ENCODE assay signal across 8 mouse cellular contexts in the genomic region with DNA sequence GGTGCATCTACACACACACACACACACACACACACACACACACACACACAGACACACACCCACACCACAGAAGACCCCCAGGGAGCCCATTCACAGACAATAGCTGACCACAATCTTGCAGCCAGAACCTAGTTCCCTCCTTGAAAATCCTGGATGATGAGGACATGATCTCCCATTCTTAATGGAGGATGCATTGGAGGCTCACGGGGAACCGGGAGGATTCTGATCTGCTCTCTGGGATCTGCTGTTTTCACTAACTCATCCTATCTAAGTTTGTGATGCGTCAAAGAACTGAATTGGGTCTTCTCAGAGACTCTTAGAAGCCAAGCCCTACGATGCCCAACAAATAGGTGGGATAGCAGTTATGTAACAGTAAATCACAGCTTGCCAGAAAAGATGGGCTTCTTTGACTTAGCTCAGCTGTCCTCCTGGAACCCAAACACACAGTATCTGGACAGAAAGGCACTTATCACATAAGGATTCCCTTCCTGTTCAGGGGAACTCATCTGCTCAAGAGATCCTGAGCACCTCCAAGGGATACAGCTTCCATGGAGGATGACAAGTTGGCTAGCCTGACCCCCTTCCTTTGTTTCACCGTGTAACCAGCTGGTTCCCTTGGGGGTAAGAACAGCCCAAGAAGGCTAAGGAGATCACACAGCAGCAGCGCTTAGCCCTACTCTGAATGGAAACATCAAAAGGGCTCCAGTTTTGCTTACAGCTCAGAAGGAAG. TPM values are rescaled to one million over a fixed set of nuclear protein-coding genes. Genes with fewer than 3 reads are reported as not detected.
DNase-seq lines count a peak whose midpoint lies in the region; ATAC-seq lines count a peak whose summit lies in the region.

No protein-coding gene starts in this region.

- peak overlapping the region; percentile 50 for H3K4me3 ChIP-seq in stomach, embryonic 15.5 days (replicated peaks)

- H3K4me1 ChIP-seq in stomach, embryonic 15.5 days: peaks cover 12% of the 10 kb centered on the region; the same call in 1 of the 2 replicates

- H3K27ac ChIP-seq in stomach, embryonic 15.5 days: no peak overlapping the region

- H3K27me3 ChIP-seq in stomach, embryonic 15.5 days (replicated peaks): no peaks in the 10 kb centered on the region

- DNase-seq in cerebellum, postnatal 4 days (ENCODE audit: low spot score in 2 of 2): no peak
- peak; percentile 38 for DNase-seq in right cerebral cortex, postnatal 25 days
- no peak for DNase-seq in right cerebral cortex, postnatal 4 days
- DNase-seq in left cerebral cortex, postnatal 25 days (ENCODE audit: low spot score in 2 of 2): peak; percentile 42 to 63
- DNase-seq in kidney, postnatal 14 days: no peak

- H3K9ac ChIP-seq in stomach, embryonic 15.5 days: no peak overlapping the region

- H3K4me2 ChIP-seq in stomach, embryonic 15.5 days: peak overlapping the region; percentile 92

- WGBS in stomach, embryonic 15.5 days: 53% methylated on average over 6 of the region's 6 CpGs

- H3K9me3 ChIP-seq in stomach, embryonic 15.5 days: no peaks in the 10 kb centered on the region

- intact Hi-C loops in left cerebral cortex, postnatal 25 days (cut with DNase I): loop anchor here (2.0 kb wide), 1 partner anchor 33 kb away; no protein-coding TSS in a partner anchor

- peak; percentile 4; the same call in 1 of the 2 replicates for ATAC-seq in cerebellum, adult (ENCODE audit: insufficient number of reproducible peaks, low FRiP score, low TSS enrichment)
- no peak for ATAC-seq in stomach, embryonic 15.5 days (ENCODE audit: insufficient read depth, low FRiP score, low read depth)
- ATAC-seq in granulocyte monocyte progenitor cell, adult 5-6 weeks (replicated peaks; ENCODE audit: poor library complexity, severe bottlenecking): no peak

- no peaks in the 10 kb centered on the region for H3K36me3 ChIP-seq in stomach, embryonic 15.5 days

RNA-seq across cellular contexts. Expression of a gene that starts 1.1 kb away (rescaled TPM):
- total RNA-seq in left cerebral cortex, postnatal 25 days (2021): 100 to 1,000 TPM; 309 to 348 TPM
- polyA plus RNA-seq in stomach, embryonic 15.5 days (2015; fragmentation: Nextera tagmentation; extraction: Ambion mirVana): 24.4 and 27.1 TPM in 2 replicates
- total RNA-seq in granulocyte monocyte progenitor cell, adult 5-6 weeks (2014; fragmentation: Nextera tagmentation): not detected in 2 replicates
- total RNA-seq in granulocyte monocyte progenitor cell, adult 5-6 weeks (2017): not detected in 2 replicates

RNA-seq across cellular contexts. Expression of a gene that starts 19.4 kb away (rescaled TPM):
- 10 to 100 TPM; 23.0 to 25.4 TPM for total RNA-seq in left cerebral cortex, postnatal 25 days (2021)
- polyA plus RNA-seq in stomach, embryonic 15.5 days (2015; fragmentation: Nextera tagmentation; extraction: Ambion mirVana): 29.3 and 31.9 TPM in 2 replicates
- total RNA-seq in granulocyte monocyte progenitor cell, adult 5-6 weeks (2014; fragmentation: Nextera tagmentation): 22.2 and 29.3 TPM in 2 replicates
- 13.3 and 19.6 TPM in 2 replicates for total RNA-seq in granulocyte monocyte progenitor cell, adult 5-6 weeks (2017)

RNA-seq across cellular contexts. Expression of a gene that starts 29.9 kb away (rescaled TPM):
- 1 to 10 TPM; 2.8 to 4.4 TPM for total RNA-seq in left cerebral cortex, postnatal 25 days (2021)
- 0.32 TPM in 1 of 2 replicates, not detected in the other for polyA plus RNA-seq in stomach, embryonic 15.5 days (2015; fragmentation: Nextera tagmentation; extraction: Ambion mirVana)
- 1.1 TPM in 1 of 2 replicates, not detected in the other for total RNA-seq in granulocyte monocyte progenitor cell, adult 5-6 weeks (2014; fragmentation: Nextera tagmentation)
- 0.21 and 0.30 TPM in 2 replicates for total RNA-seq in granulocyte monocyte progenitor cell, adult 5-6 weeks (2017)

Comparison
In these comparisons a context has a peak if more than half of its experiments do, and no peak if none do; other contexts are left out.
1. DNase-seq: peak in right cerebral cortex, postnatal 25 days (single experiment) and left cerebral cortex, postnatal 25 days (2 of 2); none in cerebellum, postnatal 4 days (0 of 2), right cerebral cortex, postnatal 4 days (single experiment) and kidney, postnatal 14 days (single experiment).
2. RNA of a gene that starts 1.1 kb away (total RNA-seq): 309 to 348 TPM in left cerebral cortex, postnatal 25 days; not detected in granulocyte monocyte progenitor cell, adult 5-6 weeks; every median in the first group is over 100 times any median in the second.